Mouse (Mus musculus): Measurements from ENCODE around the gene AW822073.
"Not testable (repeated sequence)": the region's sequence is repeated elsewhere in the genome, so short reads cannot be mapped to it uniquely, and the experiment has no call there.

The AW822073 gene

DNA sequence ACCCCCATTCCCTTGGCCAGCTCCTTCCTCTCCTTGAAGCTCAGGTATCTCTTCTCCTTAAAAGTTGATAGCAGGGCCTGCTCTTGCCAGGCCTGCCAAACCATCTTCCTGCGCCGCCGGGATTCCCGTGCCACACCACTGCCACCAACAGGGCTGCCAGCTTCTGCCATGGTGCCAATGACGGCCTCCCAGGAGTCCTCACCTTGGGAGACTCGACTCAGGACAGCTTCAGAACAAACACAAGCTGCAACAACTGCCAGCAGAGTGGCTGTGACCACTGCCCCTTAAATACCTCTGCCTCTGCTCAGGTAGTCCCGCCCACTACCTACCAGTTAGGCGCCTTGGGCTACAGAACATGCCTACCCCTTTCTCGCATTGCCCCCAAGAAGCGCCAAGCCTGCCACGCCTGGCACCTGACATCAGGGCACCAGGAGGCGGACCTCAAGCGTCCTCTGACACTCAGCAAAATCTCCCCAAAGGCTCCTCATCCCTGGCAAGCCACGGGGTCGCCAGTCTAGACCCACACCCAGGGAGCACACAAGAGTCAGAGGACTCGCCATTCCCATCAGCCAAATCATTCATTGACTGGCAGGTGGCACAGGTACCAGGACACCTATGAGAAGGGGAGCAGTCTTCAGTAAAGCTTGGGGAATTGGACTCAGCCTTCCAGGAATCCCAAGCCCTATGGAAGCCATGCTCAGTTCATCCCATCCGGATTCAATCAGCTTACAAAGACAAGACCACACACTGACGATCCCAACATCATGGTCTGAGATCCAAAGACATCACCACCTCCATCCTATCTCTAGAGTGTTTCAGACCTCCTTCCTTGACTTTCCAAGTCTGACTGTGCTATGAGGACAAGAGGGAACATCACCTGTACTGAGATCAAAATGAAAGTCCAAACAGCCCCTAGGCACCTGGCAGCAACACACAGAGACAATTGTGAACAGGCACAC lies at the start of gene AW822073:
Gene AW822073, minus strand, starts transcription at position 104 of the 959 bp plus-strand sequence.
- DNase-seq = not testable (repeated sequence)

DNA sequence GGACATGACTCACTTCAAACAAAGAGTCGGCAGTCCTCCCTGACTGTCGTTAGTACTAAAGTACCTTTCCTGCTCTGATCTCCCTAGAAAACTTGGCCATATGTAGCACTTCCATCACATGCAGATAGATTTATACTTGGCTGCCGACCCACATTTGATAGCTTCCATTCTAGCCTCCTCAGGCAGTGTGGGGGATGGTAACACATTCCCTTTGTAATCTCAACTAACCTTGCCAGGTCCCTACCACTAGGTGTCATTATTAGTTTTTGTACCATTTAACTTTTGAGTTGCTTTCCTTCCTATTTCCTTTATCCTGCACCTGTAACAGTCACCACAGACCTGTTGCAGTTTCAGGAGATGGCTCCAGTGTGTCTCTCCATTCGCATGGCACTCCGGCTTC lies 33.7 kb upstream of the AW822073 start:
- no peak for DNase-seq

DNA sequence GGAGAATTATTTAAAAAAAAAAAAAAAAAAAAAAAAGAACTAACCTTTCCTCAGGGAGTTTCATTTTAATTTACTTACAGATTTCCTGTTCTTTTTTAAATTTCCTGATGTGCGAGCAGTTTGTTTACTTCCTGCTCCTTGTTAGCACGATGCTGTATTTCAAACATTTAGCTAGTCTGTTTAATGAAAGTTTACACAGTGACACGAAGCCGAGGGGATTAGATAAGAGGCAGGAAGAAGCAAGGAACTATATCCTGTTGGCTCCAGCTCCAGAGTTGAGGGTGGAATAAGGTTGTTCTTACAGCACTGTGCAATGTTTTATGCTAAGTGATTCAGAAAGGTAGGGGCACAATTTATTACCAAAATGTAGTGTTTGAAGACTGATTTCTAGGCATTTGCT lies 31.2 kb upstream of the AW822073 start:
- no peak for DNase-seq

GRCm38 (mm10) chr10:58255213-58255892 lies 30.6 kb upstream of the AW822073 start, which contains the start of gene Gcc2:
Gene Gcc2 (plus strand): TSS chr10:58255497.
- DNase-seq = peak; percentile 93

GRCm38 (mm10) chr10:58254635-58255175 lies 30.0 kb upstream of the AW822073 start:
- DNase-seq = no peak

DNA sequence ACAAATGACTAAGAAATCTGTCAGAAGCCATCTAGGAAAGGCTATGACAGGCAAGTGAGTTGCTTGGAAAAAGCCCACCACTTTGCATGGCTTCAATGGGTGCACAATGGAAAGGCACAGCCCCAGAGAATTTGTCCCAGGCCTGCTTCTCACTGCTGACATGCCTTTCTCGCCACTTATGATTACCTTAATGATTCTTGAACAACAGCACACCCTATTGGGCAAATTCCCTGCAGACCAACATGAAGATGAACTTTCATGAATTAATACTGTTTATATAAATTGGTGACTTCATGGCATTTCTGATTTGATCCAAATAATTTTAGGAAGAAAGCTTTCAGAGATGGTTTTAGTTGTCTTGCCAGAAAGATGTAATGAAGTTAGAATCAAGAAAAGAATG lies 24.8 kb upstream of the AW822073 start:
- DNase-seq = no peak

DNA sequence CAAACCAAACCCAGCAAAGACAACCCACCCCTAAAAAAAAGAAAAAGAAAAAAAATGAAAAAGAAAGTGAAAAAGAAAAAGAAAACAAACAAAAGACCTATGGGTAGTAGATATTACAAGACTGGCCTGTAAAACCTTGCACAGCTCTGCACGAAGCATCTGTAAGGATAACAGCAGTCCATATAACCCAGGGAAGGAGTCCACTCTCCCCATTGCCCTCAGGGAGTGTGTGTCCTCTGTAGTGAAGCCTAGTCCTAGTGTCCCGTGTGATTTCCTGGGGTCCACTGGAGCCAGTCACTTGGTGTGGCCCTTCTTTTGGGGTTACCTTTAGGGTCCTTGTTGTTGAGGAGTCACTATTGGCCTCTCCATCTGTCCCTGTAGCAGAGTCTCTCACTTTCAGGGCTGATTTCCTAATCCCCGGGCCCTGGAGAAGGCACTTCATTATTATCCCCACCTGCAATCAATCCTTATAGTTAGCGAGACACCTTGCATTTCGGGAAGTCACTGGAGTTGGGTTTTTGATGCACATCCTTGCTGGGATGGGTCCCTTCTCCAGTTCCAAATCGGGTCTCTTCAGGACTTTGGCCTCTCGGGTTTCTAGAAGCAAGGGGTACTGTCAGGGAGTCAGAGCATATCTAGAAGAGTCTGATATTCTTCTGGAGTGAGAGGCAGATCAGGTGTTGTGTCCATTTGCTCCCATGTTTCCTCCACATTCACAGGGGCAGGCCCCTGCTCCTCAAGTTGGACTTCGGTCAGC lies 14.4 kb upstream of the AW822073 start:
- peak; percentile 60 for DNase-seq

DNA sequence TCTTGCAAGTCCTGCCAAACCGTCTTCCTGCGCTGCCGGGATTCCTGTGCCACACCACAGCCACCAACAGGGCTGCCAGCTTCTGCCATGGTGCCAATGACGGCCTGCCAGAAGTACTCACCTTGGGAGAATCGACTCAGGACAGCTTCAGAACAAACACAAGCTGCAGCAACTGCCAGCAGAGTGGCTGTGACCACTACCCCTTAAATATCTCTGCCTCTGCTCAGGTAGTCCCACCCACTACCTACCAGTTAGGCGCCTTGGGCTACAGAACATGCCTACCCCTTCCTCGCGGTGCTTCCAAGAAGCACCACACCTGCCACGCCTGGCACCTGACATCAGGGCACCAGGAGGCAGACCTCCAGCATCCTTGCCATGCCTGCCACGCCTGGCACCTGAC lies 11.9 kb upstream of the AW822073 start, which contains the start of gene Gm4981:
Gene Gm4981, minus strand, starts transcription at position 89 of the 400 bp plus-strand sequence.
- DNase-seq = no peak

DNA sequence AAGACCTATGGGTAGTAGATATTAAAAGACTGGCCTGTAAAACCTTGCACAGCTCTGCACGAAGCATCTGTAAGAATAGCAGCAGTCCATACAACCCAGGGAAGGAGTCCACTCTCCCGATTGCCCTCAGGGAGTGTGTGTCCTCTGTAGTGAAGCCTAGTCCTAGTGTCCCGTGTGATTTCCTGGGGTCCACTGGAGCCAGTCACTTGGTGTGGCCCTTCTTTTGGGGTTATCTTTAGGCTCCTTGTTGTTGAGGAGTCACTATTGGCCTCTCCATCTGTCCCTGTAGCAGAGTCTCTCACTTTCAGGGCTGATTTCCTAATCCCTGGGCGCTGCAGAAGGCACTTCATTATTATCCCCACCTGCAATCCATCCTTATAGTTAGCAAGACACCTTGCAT lies 10.3 kb upstream of the AW822073 start:
- DNase-seq = not testable (repeated sequence)

- DNase-seq = not testable (repeated sequence)
Measured at GRCm38 (mm10) chr10:58233740-58234121, 9.0 kb upstream of the AW822073 start.

- DNase-seq = not testable (repeated sequence)
Measured at GRCm38 (mm10) chr10:58233054-58233739, 8.5 kb upstream of the AW822073 start.

DNA sequence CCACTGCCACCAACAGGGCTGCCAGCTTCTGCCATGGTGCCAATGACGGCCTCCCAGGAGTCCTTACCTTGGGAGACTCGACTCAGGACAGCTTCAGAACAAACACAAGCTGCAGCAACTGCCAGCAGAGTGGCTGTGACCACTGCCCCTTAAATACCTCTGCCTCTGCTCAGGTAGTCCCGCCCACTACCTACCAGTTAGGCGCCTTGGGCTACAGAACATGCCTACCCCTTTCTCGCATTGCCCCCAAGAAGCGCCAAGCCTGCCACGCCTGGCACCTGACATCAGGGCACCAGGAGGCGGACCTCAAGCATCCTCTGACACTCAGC lies 7.9 kb upstream of the AW822073 start, which contains the start of gene Duxf3:
Gene Duxf3, minus strand, starts transcription at position 35 of the 329 bp plus-strand sequence.
- DNase-seq = not testable (repeated sequence)

DNA sequence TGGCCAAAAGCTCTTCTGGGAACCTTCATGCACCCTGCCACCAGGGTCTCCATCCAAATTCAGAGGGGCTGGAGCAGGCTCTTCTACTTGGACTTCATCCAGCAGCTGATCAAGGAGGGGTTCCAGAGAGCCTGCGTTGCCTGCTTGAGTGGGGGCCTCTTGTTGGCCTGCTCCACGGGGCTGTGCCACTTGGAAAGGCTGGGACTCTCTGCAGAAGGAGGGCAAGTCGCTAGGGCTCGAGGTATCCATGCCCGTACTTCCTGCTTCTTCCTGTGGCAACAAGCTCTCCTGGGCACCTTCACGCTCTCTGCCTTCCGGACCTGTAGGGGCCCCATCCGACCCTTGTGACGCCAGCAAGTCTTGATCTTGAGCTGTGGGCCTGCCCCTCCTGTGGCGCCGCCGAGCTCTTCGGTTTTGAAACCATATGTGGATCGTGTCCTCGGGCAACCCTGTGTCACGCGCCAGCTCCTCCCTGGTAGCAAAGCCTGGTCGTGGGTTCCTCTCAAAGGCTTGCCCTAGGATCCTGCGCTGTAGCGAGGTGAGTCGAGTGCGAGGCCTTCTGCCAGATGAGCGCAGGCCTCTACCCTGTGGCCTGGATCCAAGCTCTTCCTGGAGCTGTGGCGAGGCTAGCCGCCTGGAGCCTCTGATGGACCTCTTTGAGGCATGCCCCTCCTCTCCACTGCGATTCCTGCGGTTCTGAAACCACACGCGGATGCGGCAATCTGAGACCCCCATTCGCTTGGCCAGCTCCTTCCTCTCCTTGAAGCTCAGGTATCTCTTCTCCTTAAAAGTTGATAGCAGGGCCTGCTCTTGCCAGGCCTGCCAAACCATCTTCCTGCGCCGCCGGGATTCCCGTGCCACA lies 7.3 kb upstream of the AW822073 start:
- peak; percentile 77 for DNase-seq

- DNase-seq = not testable (repeated sequence)
Measured at GRCm38 (mm10) chr10:58231088-58231487, 6.4 kb upstream of the AW822073 start.

- not testable (repeated sequence) for DNase-seq
Measured at GRCm38 (mm10) chr10:58230021-58230420, 5.3 kb upstream of the AW822073 start.

DNA sequence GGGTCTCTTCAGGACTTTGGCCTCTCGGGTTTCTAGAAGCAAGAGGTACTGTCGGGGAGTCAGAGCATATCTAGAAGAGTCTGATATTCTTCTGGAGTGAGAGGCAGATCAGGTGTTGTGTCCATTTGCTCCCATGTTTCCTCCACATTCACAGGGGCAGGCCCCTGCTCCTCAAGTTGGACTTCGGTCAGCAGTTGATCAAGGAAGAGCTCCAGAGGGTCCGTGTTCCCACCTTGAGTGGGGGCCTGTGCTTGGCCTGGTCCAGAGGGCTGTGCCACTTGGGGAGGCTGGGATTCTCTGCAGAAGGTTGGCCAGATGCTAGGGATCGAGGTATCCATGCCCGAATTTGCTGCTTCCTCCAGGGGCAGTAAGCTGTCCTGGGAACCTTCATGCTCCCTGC lies 3.1 kb upstream of the AW822073 start:
- not testable (repeated sequence) for DNase-seq

DNA sequence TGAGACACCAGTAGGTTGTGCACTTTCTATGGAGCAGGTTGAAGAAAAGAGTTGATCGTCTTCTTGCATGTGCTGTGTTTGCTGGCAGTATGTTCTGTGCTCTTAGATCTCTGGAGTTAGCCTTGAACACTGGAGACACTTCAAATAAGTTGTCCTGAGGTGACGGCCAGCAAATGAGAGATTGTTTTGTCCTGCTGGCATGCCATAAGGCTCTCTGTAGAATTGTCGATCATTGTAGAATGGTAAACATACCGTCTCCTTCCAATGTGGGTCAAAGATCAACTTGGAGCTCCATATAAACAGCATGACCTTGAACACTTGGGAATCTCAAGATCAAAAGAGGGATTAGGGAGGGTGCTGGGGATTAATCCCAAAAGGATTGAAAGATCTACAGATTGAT lies 1.6 kb upstream of the AW822073 start:
- DNase-seq = not testable (repeated sequence)

DNA sequence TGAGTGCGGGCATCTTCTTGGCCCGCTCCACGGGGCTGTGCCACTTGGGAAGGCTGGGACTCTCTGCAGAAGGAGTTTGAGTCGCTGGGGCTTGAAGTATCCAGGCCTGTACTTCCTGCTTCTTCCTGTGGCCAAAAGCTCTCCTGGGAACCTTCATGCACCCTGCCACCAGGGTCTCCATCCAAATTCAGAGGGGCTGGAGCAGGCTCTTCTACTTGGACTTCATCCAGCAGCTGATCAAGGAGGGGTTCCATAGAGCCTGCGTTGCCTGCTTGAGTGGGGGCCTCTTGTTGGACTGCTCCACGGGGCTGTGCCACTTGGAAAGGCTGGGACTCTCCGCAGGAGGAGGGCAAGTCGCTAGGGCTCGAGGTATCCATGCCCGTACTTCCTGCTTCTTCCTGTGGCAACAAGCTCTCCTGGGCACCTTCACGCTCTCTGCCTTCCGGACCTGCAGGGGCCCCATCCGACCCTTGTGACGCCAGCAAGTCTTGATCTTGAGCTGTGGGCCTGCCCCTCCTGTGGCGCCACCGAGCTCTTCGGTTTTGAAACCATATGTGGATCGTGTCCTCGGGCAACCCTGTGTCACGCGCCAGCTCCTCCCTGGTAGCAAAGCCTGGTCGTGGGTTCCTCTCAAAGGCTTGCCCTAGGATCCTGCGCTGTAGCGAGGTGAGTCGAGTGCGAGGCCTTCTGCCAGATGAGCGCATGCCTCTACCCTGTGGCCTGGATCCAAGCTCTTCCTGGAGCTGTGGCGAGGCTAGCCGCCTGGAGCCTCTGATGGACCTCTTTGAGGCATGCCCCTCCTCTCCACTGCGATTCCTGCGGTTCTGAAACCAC lies 541 bp downstream of the AW822073 start:
- DNase-seq = peak; percentile 74

DNA sequence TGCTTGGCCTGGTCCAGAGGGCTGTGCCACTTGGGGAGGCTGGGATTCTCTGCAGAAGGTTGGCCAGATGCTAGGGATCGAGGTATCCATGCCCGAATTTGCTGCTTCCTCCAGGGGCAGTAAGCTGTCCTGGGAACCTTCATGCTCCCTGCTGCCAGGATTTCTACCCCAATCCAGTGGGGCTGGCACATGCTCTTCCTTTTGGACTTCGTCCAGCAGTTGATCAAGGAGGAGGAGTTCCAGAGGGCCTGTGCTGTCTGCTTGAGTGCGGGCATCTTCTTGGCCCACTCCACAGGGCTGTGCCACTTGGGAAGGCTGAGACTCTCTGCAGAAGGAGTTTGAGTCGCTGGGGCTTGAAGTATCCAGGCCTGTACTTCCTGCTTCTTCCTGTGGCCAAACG lies 1.6 kb downstream of the AW822073 start:
- not testable (repeated sequence) for DNase-seq

DNA sequence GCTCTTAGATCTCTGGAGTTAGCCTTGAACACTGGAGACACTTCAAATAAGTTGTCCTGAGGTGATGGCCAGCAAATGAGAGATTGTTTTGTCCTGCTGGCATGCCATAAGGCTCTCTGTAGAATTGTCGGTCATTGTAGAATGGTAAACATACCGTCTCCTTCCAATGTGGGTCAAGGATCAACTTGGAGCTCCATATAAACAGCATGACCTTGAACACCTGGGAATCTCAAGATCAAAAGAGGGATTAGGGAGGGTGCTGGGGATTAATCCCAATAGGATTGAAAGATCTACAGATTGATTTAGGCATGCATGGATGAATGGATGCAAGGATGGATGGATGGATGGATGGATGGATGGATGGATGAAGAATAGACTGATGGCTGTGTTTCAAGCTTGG lies 3.2 kb downstream of the AW822073 start:
- not testable (repeated sequence) for DNase-seq

Measured in right cerebral cortex, postnatal 25 days (tissue).